8 mouse cellular contexts compared by ENCODE assay signal in genomic region chr19:4169810-4170209, GRCm38 (mm10). TPM values are rescaled to one million over a fixed set of nuclear protein-coding genes. Genes with fewer than 3 reads are reported as not detected.
DNase-seq lines count a peak whose midpoint lies in the region; ATAC-seq and TF ChIP-seq lines count a peak whose summit lies in the region.

No protein-coding gene starts in this region.

- peaks cover 5% of the 10 kb centered on the region; the same call in 1 of the 2 replicates for H3K4me1 ChIP-seq in kidney, adult 2 months (ENCODE audit: control insufficient read depth, insufficient read depth, low read length)
- H3K4me1 ChIP-seq in bone marrow macrophage, adult 2 months (ENCODE audit: control insufficient read depth, insufficient read depth, low read length), result peaks cover 16% of the 10 kb centered on the region
- peaks cover 7% of the 10 kb centered on the region for H3K4me1 ChIP-seq in forebrain, postnatal 0 days (ENCODE audit: insufficient read depth)

- no peaks in the 10 kb centered on the region for H3K9me3 ChIP-seq in forebrain, postnatal 0 days (ENCODE audit: low read length)

- peak; percentile 30 for ATAC-seq in forebrain, postnatal 0 days

- no peaks in the 10 kb centered on the region for H3K79me2 ChIP-seq in macrophage (ENCODE audit: inconsistent target)

- H3K36me3 ChIP-seq in kidney, adult 2 months (ENCODE audit: control insufficient read depth, insufficient read depth, low read length), result no peaks in the 10 kb centered on the region
- no peaks in the 10 kb centered on the region for H3K36me3 ChIP-seq in forebrain, postnatal 0 days (ENCODE audit: insufficient read depth)
- H3K36me3 ChIP-seq in macrophage (ENCODE audit: inconsistent target), result no peaks in the 10 kb centered on the region

- DNase-seq in kidney, adult 2 months, result no peak
- no peak for DNase-seq in kidney, postnatal 25 days
- DNase-seq in forebrain, postnatal 0 days, result no peak
- DNase-seq in spleen, postnatal 36 days (ENCODE audit: low spot score in 2 of 2), result no peak
- DNase-seq in adrenal gland, adult 8-10 months, result no peak
- no peak for DNase-seq in left cerebral cortex, adult 8-10 months (ENCODE audit: low spot score in 2 of 2)

- no peaks in the 10 kb centered on the region for H3K27me3 ChIP-seq in kidney, adult 2 months (replicated peaks; ENCODE audit: control insufficient read depth, insufficient read depth, low read length)
- no peaks in the 10 kb centered on the region for H3K27me3 ChIP-seq in forebrain, postnatal 0 days (ENCODE audit: insufficient read depth, low read length)

- 4% methylated on average over 27 of the region's 27 CpGs for WGBS in kidney, adult 2 months
- WGBS in forebrain, postnatal 0 days, result 10% methylated on average over 27 of the region's 27 CpGs
- 12% methylated on average over 27 of the region's 27 CpGs for WGBS in macrophage (ENCODE audit: missing documents)

- no peak for TF ChIP-seq POLR2A in kidney, adult 2 months (IDR thresholded peaks at IDR 0.05; ENCODE audit: low read depth, low read length)
- TF ChIP-seq POLR2A in bone marrow macrophage, adult 2 months (IDR thresholded peaks at IDR 0.05; ENCODE audit: borderline replicate concordance, low read depth, low read length), result no peak

- H3K27ac ChIP-seq in kidney, adult 2 months (ENCODE audit: insufficient read depth, low read depth, low read length), result peak overlapping the region; percentile 87
- peak overlapping the region; percentile 26 for H3K27ac ChIP-seq in bone marrow macrophage, adult 2 months (ENCODE audit: insufficient read depth, low read depth, low read length)
- H3K27ac ChIP-seq in forebrain, postnatal 0 days (ENCODE audit: low read depth, low read length), result peak overlapping the region; percentile 92
- 0 out of 2 replicates have a peak overlapping the region, but pooled peaks have one; percentile 4 for H3K27ac ChIP-seq in macrophage

- peak overlapping the region; percentile 76 for H3K9ac ChIP-seq in forebrain, postnatal 0 days

- H3K4me2 ChIP-seq in forebrain, postnatal 0 days (ENCODE audit: low read depth), result peak overlapping the region; percentile 90

- peak overlapping the region; percentile 62 for H3K4me3 ChIP-seq in kidney, adult 2 months (ENCODE audit: insufficient read depth, low read depth, low read length)
- H3K4me3 ChIP-seq in bone marrow macrophage, adult 2 months (ENCODE audit: insufficient read depth, low read length), result peak overlapping the region; percentile 47
- peak overlapping the region; percentile 46 for H3K4me3 ChIP-seq in forebrain, postnatal 0 days (ENCODE audit: low read depth, low read length)
- peak overlapping the region; percentile 1; the same call in 1 of the 2 replicates for H3K4me3 ChIP-seq in macrophage (ENCODE audit: inconsistent target)

- TF ChIP-seq CTCF in kidney, adult 2 months (conservative IDR thresholded peaks at IDR 0.05; ENCODE audit: insufficient read depth, insufficient read length, low read depth, low read length), result no peak
- no peak; the same call in 1 of the 2 replicates for TF ChIP-seq CTCF in bone marrow macrophage, adult 2 months (IDR thresholded peaks at IDR 0.05; ENCODE audit: low read depth, low read length)
- TF ChIP-seq CTCF in forebrain, postnatal 0 days (IDR thresholded peaks at IDR 0.05; ENCODE audit: low read depth), result no peak

RNA-seq across cellular contexts. Expression of gene Carns1, which starts 5.5 kb away (rescaled TPM):
- polyA plus RNA-seq in kidney, adult 2 months (2012; rRNA removed), result 3.8 and 4.0 TPM in 2 replicates
- polyA plus RNA-seq in bone marrow macrophage, adult 2 months (2012; ENCODE audit: insufficient read depth, insufficient read length, missing spikeins), result 0.68 and 1.1 TPM in 2 replicates
- total RNA-seq in forebrain, postnatal 0 days (2014; rRNA removed), result 4.1 and 4.4 TPM in 2 replicates
- 3.1 and 4.7 TPM in 2 replicates for polyA plus RNA-seq in forebrain, postnatal 0 days (2015; fragmentation: Nextera tagmentation; extraction: Ambion mirVana)
- 1 to 10 TPM in 3 of 26 experiments, under 1 TPM in 9, not detected in 14; 0.23 to 1.6 (median 0.42) TPM for total RNA-seq in macrophage (2018; cell fraction: chromatin; rRNA removed)
- 1 to 10 TPM in 1 of 26 experiments, under 1 TPM in 25; 0.20 to 1.1 (median 0.51) TPM for total RNA-seq in macrophage (2018; cell fraction: cytosol; rRNA removed)
- total RNA-seq in macrophage (2018; cell fraction: nucleus; rRNA removed), result 1 to 10 TPM in 4 of 26 experiments, under 1 TPM in 17, not detected in 5; 0.16 to 1.6 (median 0.65) TPM
- polyA plus RNA-seq in macrophage (2018), result 0.62 to 1.00 TPM (median 0.77 TPM) in 3 replicates
- total RNA-seq in adrenal gland, adult 8-10 months (2022), result 1 to 10 TPM; 3.6 to 6.8 (median 5.2) TPM
- 10 to 100 TPM; 12.6 to 15.0 (median 13.4) TPM for total RNA-seq in left cerebral cortex, adult 8-10 months (2022)

RNA-seq across cellular contexts. Expression of gene Rps6kb2, which starts 6.7 kb away (rescaled TPM):
- 41.0 and 41.8 TPM in 2 replicates for polyA plus RNA-seq in kidney, adult 2 months (2012; rRNA removed)
- polyA plus RNA-seq in bone marrow macrophage, adult 2 months (2012; ENCODE audit: insufficient read depth, insufficient read length, missing spikeins), result 32.3 and 39.5 TPM in 2 replicates
- total RNA-seq in forebrain, postnatal 0 days (2014; rRNA removed), result 23.5 and 33.5 TPM in 2 replicates
- 51.9 and 55.5 TPM in 2 replicates for polyA plus RNA-seq in forebrain, postnatal 0 days (2015; fragmentation: Nextera tagmentation; extraction: Ambion mirVana)
- total RNA-seq in macrophage (2018; cell fraction: chromatin; rRNA removed), result 100 to 1,000 TPM in 1 of 26 experiments, 10 to 100 TPM in 25; 26.9 to 105 (median 65.9) TPM
- total RNA-seq in macrophage (2018; cell fraction: cytosol; rRNA removed), result 10 to 100 TPM; 16.9 to 28.7 (median 23.1) TPM
- total RNA-seq in macrophage (2018; cell fraction: nucleus; rRNA removed), result 10 to 100 TPM; 23.8 to 76.7 (median 43.6) TPM
- 13.6 to 29.6 TPM (median 18.4 TPM) in 3 replicates for polyA plus RNA-seq in macrophage (2018)
- total RNA-seq in adrenal gland, adult 8-10 months (2022), result 10 to 100 TPM; 29.2 to 53.0 (median 46.7) TPM
- total RNA-seq in left cerebral cortex, adult 8-10 months (2022), result 10 to 100 TPM; 28.6 to 39.6 (median 34.1) TPM

RNA-seq across cellular contexts. Expression of gene Ptprcap, which starts 16.4 kb away (rescaled TPM):
- polyA plus RNA-seq in kidney, adult 2 months (2012; rRNA removed), result 4.7 and 20.0 TPM in 2 replicates
- 0.87 and 2.3 TPM in 2 replicates for polyA plus RNA-seq in bone marrow macrophage, adult 2 months (2012; ENCODE audit: insufficient read depth, insufficient read length, missing spikeins)
- total RNA-seq in forebrain, postnatal 0 days (2014; rRNA removed), result 0.77 and 1.2 TPM in 2 replicates
- polyA plus RNA-seq in forebrain, postnatal 0 days (2015; fragmentation: Nextera tagmentation; extraction: Ambion mirVana), result 0.48 and 0.59 TPM in 2 replicates
- 10 to 100 TPM in 4 of 26 experiments, 1 to 10 TPM in 21, not detected in 1; 1.6 to 14.3 (median 6.8) TPM for total RNA-seq in macrophage (2018; cell fraction: chromatin; rRNA removed)
- 10 to 100 TPM in 1 of 26 experiments, 1 to 10 TPM in 25; 1.7 to 15.8 (median 4.2) TPM for total RNA-seq in macrophage (2018; cell fraction: cytosol; rRNA removed)
- total RNA-seq in macrophage (2018; cell fraction: nucleus; rRNA removed), result 1 to 10 TPM in 23 of 26 experiments, not detected in 3; 1.2 to 8.8 (median 3.4) TPM
- 0.28 to 0.53 TPM (median 0.41 TPM) in 3 replicates for polyA plus RNA-seq in macrophage (2018)
- 1 to 10 TPM; 2.2 to 4.4 (median 3.4) TPM for total RNA-seq in adrenal gland, adult 8-10 months (2022)
- total RNA-seq in left cerebral cortex, adult 8-10 months (2022), result 1 to 10 TPM; 1.6 to 2.2 (median 1.8) TPM

RNA-seq across cellular contexts. Expression of gene Tbc1d10c, which starts 21.3 kb away (rescaled TPM):
- 2.3 and 9.1 TPM in 2 replicates for polyA plus RNA-seq in kidney, adult 2 months (2012; rRNA removed)
- polyA plus RNA-seq in bone marrow macrophage, adult 2 months (2012; ENCODE audit: insufficient read depth, insufficient read length, missing spikeins), result 0.77 and 0.83 TPM in 2 replicates
- total RNA-seq in forebrain, postnatal 0 days (2014; rRNA removed), result 1.5 and 2.9 TPM in 2 replicates
- polyA plus RNA-seq in forebrain, postnatal 0 days (2015; fragmentation: Nextera tagmentation; extraction: Ambion mirVana), result 1.3 and 1.5 TPM in 2 replicates
- 1 to 10 TPM in 17 of 26 experiments, under 1 TPM in 8, not detected in 1; 0.29 to 2.9 (median 1.2) TPM for total RNA-seq in macrophage (2018; cell fraction: chromatin; rRNA removed)
- total RNA-seq in macrophage (2018; cell fraction: cytosol; rRNA removed), result under 1 TPM in 20 of 26 experiments, not detected in 6; 0.09 to 0.78 (median 0.29) TPM
- 1 to 10 TPM in 11 of 26 experiments, under 1 TPM in 13, not detected in 2; 0.29 to 2.9 (median 0.95) TPM for total RNA-seq in macrophage (2018; cell fraction: nucleus; rRNA removed)
- 0.25 to 0.60 TPM (median 0.41 TPM) in 3 replicates for polyA plus RNA-seq in macrophage (2018)
- total RNA-seq in adrenal gland, adult 8-10 months (2022), result 1 to 10 TPM; 1.6 to 2.8 (median 1.9) TPM
- 1 to 10 TPM; 1.6 to 3.3 (median 2.7) TPM for total RNA-seq in left cerebral cortex, adult 8-10 months (2022)

RNA-seq across cellular contexts. Expression of gene Coro1b, which starts 21.4 kb away (rescaled TPM):
- 176 and 181 TPM in 2 replicates for polyA plus RNA-seq in kidney, adult 2 months (2012; rRNA removed)
- 276 and 314 TPM in 2 replicates for polyA plus RNA-seq in bone marrow macrophage, adult 2 months (2012; ENCODE audit: insufficient read depth, insufficient read length, missing spikeins)
- total RNA-seq in forebrain, postnatal 0 days (2014; rRNA removed), result 128 and 182 TPM in 2 replicates
- 106 and 112 TPM in 2 replicates for polyA plus RNA-seq in forebrain, postnatal 0 days (2015; fragmentation: Nextera tagmentation; extraction: Ambion mirVana)
- 100 to 1,000 TPM; 114 to 682 (median 437) TPM for total RNA-seq in macrophage (2018; cell fraction: chromatin; rRNA removed)
- 100 to 1,000 TPM; 201 to 317 (median 267) TPM for total RNA-seq in macrophage (2018; cell fraction: cytosol; rRNA removed)
- 100 to 1,000 TPM; 129 to 367 (median 245) TPM for total RNA-seq in macrophage (2018; cell fraction: nucleus; rRNA removed)
- 252 to 368 TPM (median 357 TPM) in 3 replicates for polyA plus RNA-seq in macrophage (2018)
- total RNA-seq in adrenal gland, adult 8-10 months (2022), result 100 to 1,000 TPM; 174 to 210 (median 184) TPM
- total RNA-seq in left cerebral cortex, adult 8-10 months (2022), result 10 to 100 TPM; 86.9 to 98.0 (median 92.5) TPM

Comparison
In these comparisons a context has a peak if more than half of its experiments do, and no peak if none do; other contexts are left out.
1. H3K27ac ChIP-seq: peak in every context shown above with its lines; median percentile 92 in forebrain, postnatal 0 days; 87 in kidney, adult 2 months; 26 in bone marrow macrophage, adult 2 months; 4 in macrophage.
2. H3K4me3 ChIP-seq: peak in every context shown above with its lines; median percentile 62 in kidney, adult 2 months; 47 in bone marrow macrophage, adult 2 months; 46 in forebrain, postnatal 0 days; 1 in macrophage.